Mouse (Mus musculus): ENCODE results near the gene Atrnl1.

DNA sequence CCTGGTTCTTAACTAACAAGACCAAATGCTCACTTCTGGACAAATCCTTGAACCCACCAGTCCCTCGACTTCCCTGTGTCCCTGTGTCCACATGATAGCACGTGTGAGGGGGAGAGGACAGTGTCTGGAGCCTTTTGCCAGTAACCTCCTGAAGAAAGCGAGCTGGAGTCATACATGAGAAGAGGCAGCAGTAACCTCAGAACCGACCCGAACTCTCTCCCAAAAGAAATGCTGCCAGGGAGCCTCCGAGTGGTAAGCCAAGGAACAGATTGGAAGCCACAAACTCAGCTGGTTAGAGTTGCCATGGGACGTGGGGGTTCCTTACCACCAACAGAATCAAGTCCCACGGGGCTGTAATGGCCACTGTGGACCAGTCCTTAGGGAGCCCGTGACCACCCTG lies 509.8 kb downstream of the Atrnl1 start:
- no peak for TF ChIP-seq POLR2A (IDR thresholded peaks at IDR 0.05; ENCODE audit: borderline replicate concordance, extremely low read depth, low read depth, low read length)
- no peak for TF ChIP-seq CTCF (IDR thresholded peaks at IDR 0.05; ENCODE audit: insufficient read depth, low read length)
